Mouse (Mus musculus) gastrocnemius, postnatal 14 days (tissue): Measurements from ENCODE around the gene Asdurf. TPM values are rescaled to one million over a fixed set of nuclear protein-coding genes. Genes with fewer than 3 reads are reported as not detected.

Experiments used
- total RNA-seq, 2 experiments: library from RNA; stranded (reverse); gene quantifications; 2 replicates each; pipeline ENCODE4 v1.2.3; 2021

Asdurf gene
- total RNA-seq, 2 experiments from 2014 or later, result 3.2 to 3.9 TPM

Other genes starting within 250 kb of the Asdurf start
- not detected for gene 1700019A02Rik, start 165.0 kb downstream of the Asdurf start, total RNA-seq
- gene Pms1, start 55.6 kb downstream of the Asdurf start, total RNA-seq, result 1 to 10 TPM; 4.0 to 5.2 TPM
- gene Ormdl1, start 55.5 kb downstream of the Asdurf start, total RNA-seq, result 1 to 10 TPM; 3.7 to 4.9 TPM
- gene Gm28778, start 55.5 kb downstream of the Asdurf start, total RNA-seq, result not detected
- 10 to 100 TPM; 17.9 to 18.5 TPM for gene Osgepl1, start 39.0 kb downstream of the Asdurf start, total RNA-seq
- gene Gm28551, start within 50 bp of the Asdurf start, total RNA-seq, result not detected
- 10 to 100 TPM; 39.4 to 41.2 TPM for gene Asnsd1, start 133 bp upstream of the Asdurf start, total RNA-seq